Mouse (Mus musculus) hindbrain, embryonic 14.5 days (tissue): ENCODE results near the gene Gapvd1. TPM values are rescaled to one million over a fixed set of nuclear protein-coding genes. Genes with fewer than 3 reads are reported as not detected.

Experiments used
- ATAC-seq: fragments of 200-750 bp; cut with Nextera tagmentation; 2 replicates; pipeline ENCODE4 v1.8.0; 2017; ENCODE audit warnings: moderate number of reproducible peaks, mild to moderate bottlenecking, moderate TSS enrichment, moderate library complexity; ENCODE audit not compliant: low FRiP score
- DNase-seq: peaks from one replicate; pipeline ENCODE4 v3.0.0-alpha.2; 2015; ENCODE audit warnings: low spot score
- H3K27ac ChIP-seq: fragments of 300-500 bp; sonication (generic); 2 replicates; pipeline ENCODE4 v1.5.1; 2014; ENCODE audit warnings: mild to moderate bottlenecking, moderate library complexity
- H3K27me3 ChIP-seq: fragments of 300-500 bp; sonication (generic); 2 replicates; pipeline ENCODE4 v1.6.1; 2014; ENCODE audit warnings: mild to moderate bottlenecking, low read length, mixed read lengths; ENCODE audit not compliant: control insufficient read depth, insufficient read depth
- H3K36me3 ChIP-seq: fragments of 300-500 bp; sonication (generic); replicated peaks from 2 replicates; pipeline ENCODE4 v1.6.1; 2014; ENCODE audit not compliant: control insufficient read depth, insufficient read depth
- H3K4me1 ChIP-seq: fragments of 300-500 bp; sonication (generic); replicated peaks from 2 replicates; pipeline ENCODE4 v1.6.1; 2014; ENCODE audit warnings: antibody characterized with exemption, low read length, mixed read lengths; ENCODE audit not compliant: control insufficient read depth, insufficient read depth
- H3K4me2 ChIP-seq: fragments of 300-500 bp; sonication (generic); replicated peaks from 2 replicates; pipeline ENCODE4 v1.6.1; 2014; ENCODE audit warnings: mild to moderate bottlenecking, moderate library complexity
- H3K4me3 ChIP-seq: fragments of 300-500 bp; sonication (generic); replicated peaks from 2 replicates; pipeline ENCODE4 v1.5.1; 2014; ENCODE audit warnings: mild to moderate bottlenecking, low read length
- H3K9ac ChIP-seq: fragments of 300-500 bp; sonication (generic); 2 replicates; pipeline ENCODE4 v1.6.1; 2014
- H3K9me3 ChIP-seq: fragments of 300-500 bp; sonication (generic); 2 replicates; pipeline ENCODE4 v1.6.1; 2016; ENCODE audit warnings: low read length; ENCODE audit not compliant: control insufficient read depth
- WGBS: fragments of 180-500 bp; shearing (Covaris S2); extraction: QIAGEN DNeasy Blood & Tissue Kit; methylation state at CpG from one replicate; pipeline ENCODE4 v1.1.7; 2014; 5-methylcytosine and 5-hydroxymethylcytosine counted together
- polyA plus RNA-seq: library from polyadenylated mRNA; unstranded; fragments of >200 nt; fragmentation: Nextera tagmentation; extraction: Ambion mirVana; gene quantifications from 2 replicates; pipeline ENCODE4 v1.2.1, GENCODE M21; 2014

Gapvd1 gene
- polyA plus RNA-seq, 1 experiment from 2014 or later, result 111 TPM

DNA sequence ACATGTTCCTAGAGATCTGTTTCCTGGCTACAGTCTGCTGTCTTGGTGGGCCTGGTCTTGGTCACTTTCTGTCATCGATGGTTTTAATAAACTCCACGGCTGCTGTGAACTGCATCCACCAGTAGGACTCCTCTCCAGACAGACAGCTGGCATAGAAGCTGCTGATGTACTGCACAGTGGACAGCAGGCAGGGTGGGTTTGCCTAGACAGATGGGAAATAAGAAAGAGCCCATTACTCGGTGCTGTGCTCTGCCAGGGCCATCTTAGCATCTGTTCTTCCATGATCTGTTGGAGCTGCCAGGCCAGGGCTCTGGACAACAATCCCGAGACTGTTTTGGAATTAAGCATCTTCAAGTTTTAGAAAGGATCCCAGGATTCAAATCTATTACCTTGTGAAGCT lies 77.1 kb downstream of the Gapvd1 start:
- H3K27me3 ChIP-seq, result no peaks in the 10 kb centered on the region
- H3K36me3 ChIP-seq, result peaks cover 62% of the 10 kb centered on the region
- no peak overlapping the region for H3K27ac ChIP-seq
- H3K9ac ChIP-seq, result no peak overlapping the region
- ATAC-seq (no peak), DNase-seq (no peak)
- H3K9me3 ChIP-seq, result no peaks in the 10 kb centered on the region
- WGBS, result 78% methylated on average over 4 of the region's 4 CpGs
- no peak overlapping the region for H3K4me3 ChIP-seq
- H3K4me2 ChIP-seq, result no peak overlapping the region
- H3K4me1 ChIP-seq, result no peaks in the 10 kb centered on the region

DNA sequence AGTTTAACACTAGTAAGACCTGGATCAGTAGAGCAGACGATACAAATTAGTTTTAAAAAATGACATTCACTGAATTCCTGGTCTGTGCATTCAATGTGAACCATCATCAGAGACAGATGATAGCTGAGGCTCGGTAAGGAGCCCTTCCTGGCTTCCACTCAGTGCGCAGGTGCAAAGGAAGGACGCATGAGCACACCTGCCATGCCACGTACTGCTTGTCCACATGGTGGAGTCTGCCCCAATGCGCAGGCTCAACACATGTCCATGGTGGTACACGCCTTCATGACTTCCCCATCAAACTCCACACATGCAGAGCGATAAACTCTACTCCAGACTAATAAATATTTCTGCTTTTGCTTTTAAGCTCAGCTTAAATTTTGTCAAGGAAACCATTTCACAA lies 78.0 kb downstream of the Gapvd1 start:
- Histone ChIP-seq H3K9me3 (no peaks in the 10 kb centered on the region), H3K9ac (no peak overlapping the region), H3K4me2 (no peak overlapping the region), H3K4me1 (no peaks in the 10 kb centered on the region), H3K4me3 (no peak overlapping the region), H3K27ac (no peak overlapping the region), H3K27me3 (no peaks in the 10 kb centered on the region), H3K36me3 (peaks cover 53% of the 10 kb centered on the region)
- DNase-seq (no peak), ATAC-seq (no peak)
- 97% methylated on average over 8 of the region's 8 CpGs for WGBS

GRCm38 (mm10) chr2:34673846-34674245 lies 81.2 kb downstream of the Gapvd1 start:
- Histone ChIP-seq H3K36me3 (peaks cover 41% of the 10 kb centered on the region), H3K9ac (no peak overlapping the region), H3K4me2 (no peak overlapping the region), H3K27ac (no peak overlapping the region), H3K27me3 (no peaks in the 10 kb centered on the region), H3K4me3 (no peak overlapping the region), H3K9me3 (no peaks in the 10 kb centered on the region), H3K4me1 (peaks cover 5% of the 10 kb centered on the region)
- ATAC-seq, result no peak
- 90% methylated on average over 11 of the region's 11 CpGs for WGBS
- no peak for DNase-seq

DNA sequence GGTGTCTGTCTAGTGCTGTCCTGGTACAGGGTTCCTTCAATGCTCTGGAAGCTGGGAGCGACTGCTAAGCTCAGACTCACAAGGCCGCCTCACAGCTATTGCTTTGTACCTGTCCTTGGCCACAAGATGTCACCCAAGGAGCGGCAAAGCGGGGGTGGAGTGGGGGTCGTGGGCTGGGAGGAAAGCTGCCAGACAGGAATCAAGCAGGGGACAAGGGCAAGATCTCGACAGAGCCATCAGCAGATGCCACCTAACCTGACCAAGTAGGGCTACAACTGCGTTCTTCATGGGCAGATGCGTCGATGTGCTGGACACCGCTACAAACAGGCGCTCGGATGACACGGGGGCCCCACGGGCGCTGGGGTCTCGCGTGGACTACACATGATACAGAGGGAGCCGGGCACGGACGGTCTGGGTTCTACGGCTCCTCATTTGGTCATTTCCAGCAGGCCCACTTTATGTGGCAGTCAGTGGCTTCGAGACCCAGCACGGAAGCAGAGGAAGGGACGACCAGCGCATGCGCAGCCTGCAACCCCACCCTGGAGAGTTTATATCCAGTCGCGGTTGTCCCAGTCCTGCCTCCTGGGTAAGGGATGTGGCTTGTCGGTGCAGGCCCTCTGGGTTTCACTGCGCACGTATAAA lies 83.5 kb downstream of the Gapvd1 start:
- ATAC-seq (peak; percentile 54), DNase-seq (peak; percentile 73)
- Histone ChIP-seq H3K4me1 (peaks cover 17% of the 10 kb centered on the region), H3K4me2 (peak overlapping the region; percentile 85), H3K4me3 (peak overlapping the region; percentile 39), H3K27ac (peak overlapping the region; percentile 80), H3K27me3 (no peaks in the 10 kb centered on the region), H3K9ac (peak overlapping the region; percentile 73), H3K9me3 (no peaks in the 10 kb centered on the region), H3K36me3 (peaks cover 18% of the 10 kb centered on the region)
- 37% methylated on average over 31 of the region's 31 CpGs for WGBS

GRCm38 (mm10) chr2:34670470-34670869 lies 84.6 kb downstream of the Gapvd1 start:
- ATAC-seq (no peak), DNase-seq (no peak)
- Histone ChIP-seq H3K4me2 (no peak overlapping the region), H3K36me3 (peaks cover 8% of the 10 kb centered on the region), H3K27ac (no peak overlapping the region), H3K27me3 (no peaks in the 10 kb centered on the region), H3K4me3 (no peak overlapping the region), H3K9me3 (no peaks in the 10 kb centered on the region), H3K9ac (no peak overlapping the region), H3K4me1 (peaks cover 17% of the 10 kb centered on the region)
- WGBS, result 87% methylated on average over 6 of the region's 6 CpGs

- H3K27ac ChIP-seq, result 0 out of 2 replicates have a peak overlapping the region, but pooled peaks have one; percentile 73
These were observed 85.8 kb downstream of the Gapvd1 start for GRCm38 (mm10) chr2:34669203-34669746.

DNA sequence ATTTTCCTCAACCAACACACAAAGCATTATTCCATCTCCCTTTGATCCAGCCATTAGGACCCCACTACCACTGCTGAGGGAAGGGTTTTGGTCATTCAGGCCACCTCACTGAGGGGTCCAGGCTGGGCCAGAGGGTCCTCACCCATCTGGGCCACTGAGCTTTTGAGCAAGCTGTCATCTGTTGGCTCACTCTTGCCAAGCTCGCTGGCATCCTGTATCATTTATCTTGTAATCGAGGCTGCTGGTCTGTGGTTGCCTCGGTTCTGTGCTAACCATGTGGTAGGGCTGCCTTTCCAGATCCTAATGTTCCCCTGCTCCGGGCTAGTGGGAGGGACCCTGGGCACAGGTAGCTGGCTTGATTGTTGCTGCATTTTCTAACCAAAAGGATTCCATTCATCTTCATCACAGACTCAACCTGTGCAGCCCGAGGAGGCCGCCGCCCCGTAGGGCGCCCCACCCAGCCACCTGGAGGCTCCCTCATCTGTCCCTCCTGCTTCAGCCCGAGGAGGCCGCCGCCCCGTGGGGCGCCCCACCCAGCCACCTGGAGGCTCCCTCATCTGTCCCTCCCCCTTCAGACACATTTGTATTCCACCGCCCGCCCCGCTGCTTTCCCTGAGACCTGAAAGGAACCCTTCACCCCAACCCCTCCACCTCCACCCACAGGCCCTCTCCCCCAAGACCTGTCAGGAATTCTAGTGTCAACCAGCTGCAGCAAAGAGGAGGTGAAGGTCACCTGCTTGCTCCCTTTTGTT lies 86.4 kb downstream of the Gapvd1 start:
- 36% methylated on average over 17 of the region's 17 CpGs for WGBS
- peak; percentile 47 for DNase-seq
- Histone ChIP-seq H3K27me3 (no peaks in the 10 kb centered on the region), H3K4me1 (peaks cover 20% of the 10 kb centered on the region), H3K9ac (no peak overlapping the region), H3K36me3 (no peaks in the 10 kb centered on the region), H3K4me3 (no peak overlapping the region), H3K27ac (peak overlapping the region; percentile 73), H3K9me3 (no peaks in the 10 kb centered on the region), H3K4me2 (no peak overlapping the region)
- no peak for ATAC-seq

More at GRCm38 (mm10) chr2:34669203-34669746, 85.8 kb downstream of the Gapvd1 start:
- no peak overlapping the region for H3K4me2 ChIP-seq
- DNase-seq (no peak), ATAC-seq (no peak)
- 62% methylated on average over 8 of the region's 8 CpGs for WGBS
- H3K9ac ChIP-seq, result no peak overlapping the region
- H3K36me3 ChIP-seq, result no peaks in the 10 kb centered on the region; the same call in 1 of the 2 replicates
- H3K9me3 ChIP-seq, result no peaks in the 10 kb centered on the region
- no peak overlapping the region for H3K4me3 ChIP-seq
- peaks cover 20% of the 10 kb centered on the region for H3K4me1 ChIP-seq
- no peaks in the 10 kb centered on the region for H3K27me3 ChIP-seq

- Histone ChIP-seq H3K4me2 (no peak overlapping the region), H3K36me3 (no peaks in the 10 kb centered on the region), H3K27ac (peak overlapping the region; percentile 73), H3K4me3 (no peak overlapping the region), H3K9ac (no peak overlapping the region), H3K9me3 (no peaks in the 10 kb centered on the region), H3K4me1 (peaks cover 20% of the 10 kb centered on the region), H3K27me3 (no peaks in the 10 kb centered on the region)
- 13% methylated on average over 10 of the region's 10 CpGs for WGBS
- DNase-seq, result peak; percentile 51
- ATAC-seq, result no peak
These were observed 87.2 kb downstream of the Gapvd1 start for GRCm38 (mm10) chr2:34667820-34668219.

GRCm38 (mm10) chr2:34647410-34647809 lies 107.6 kb downstream of the Gapvd1 start:
- no peak overlapping the region for H3K4me2 ChIP-seq
- H3K4me3 ChIP-seq, result no peak overlapping the region
- no peaks in the 10 kb centered on the region for H3K9me3 ChIP-seq
- DNase-seq, result no peak
- WGBS, result 41% methylated on average over 11 of the region's 11 CpGs
- H3K9ac ChIP-seq, result no peak overlapping the region
- no peaks in the 10 kb centered on the region for H3K36me3 ChIP-seq
- H3K27ac ChIP-seq, result no peak overlapping the region
- no peaks in the 10 kb centered on the region for H3K27me3 ChIP-seq
- H3K4me1 ChIP-seq, result peaks cover 7% of the 10 kb centered on the region; the same call in 1 of the 2 replicates
- peak; percentile 58 for ATAC-seq
